Mouse (Mus musculus) C2C12 (cell line): ENCODE measurements around the gene Cops4.

Experiments
- CEBPB ChIP-seq: IDR thresholded peaks from one replicate; pipeline ENCODE4 v1.6.1; 2011; ENCODE audit warnings: low read depth, mild to moderate bottlenecking, control low read depth, moderate library complexity
- CTCF ChIP-seq: IDR thresholded peaks from one replicate; pipeline ENCODE4 v1.5.1; 2011; ENCODE audit not compliant: control insufficient read depth, insufficient read depth, insufficient read length
- MAX ChIP-seq: IDR thresholded peaks from one replicate; pipeline ENCODE4 v1.6.1; 2011; ENCODE audit warnings: mild to moderate bottlenecking, control low read depth
- USF1 ChIP-seq: IDR thresholded peaks from one replicate; pipeline ENCODE4 v1.6.1; 2011; ENCODE audit warnings: low read depth, mild to moderate bottlenecking, control low read depth, moderate library complexity

DNA sequence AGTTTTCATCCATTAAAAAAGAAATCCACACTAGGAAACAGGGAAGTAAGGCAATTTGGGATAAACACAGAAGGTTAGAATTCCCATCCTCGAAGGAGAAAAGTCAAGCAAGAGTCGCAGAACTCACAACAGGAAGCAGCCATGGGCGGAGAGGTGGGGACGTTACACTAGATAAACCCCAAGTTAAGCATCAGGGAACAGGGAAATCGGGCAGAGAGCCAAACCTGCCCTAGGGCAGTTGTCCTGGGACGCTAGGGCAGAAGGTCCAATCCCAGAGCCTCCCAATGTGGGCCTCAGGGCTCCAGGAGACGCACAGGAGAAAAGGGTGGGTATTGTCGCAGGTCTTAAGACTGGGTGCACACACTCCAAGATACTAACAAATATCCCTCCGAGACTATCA lies 39.4 kb downstream of the Cops4 start:
- TF ChIP-seq MAX (no peak), CEBPB (no peak), CTCF (no peak), USF1 (no peak)
